Mouse (Mus musculus) stomach, postnatal 0 days (tissue): ENCODE data around the gene Spag6.

Source experiments
- CTCF ChIP-seq: IDR thresholded peaks from 2 replicates; pipeline ENCODE4 v1.5.1; 2016; ENCODE audit warnings: antibody characterized with exemption, low read depth, mild to moderate bottlenecking, moderate library complexity
- EP300 ChIP-seq: optimal IDR thresholded peaks from 2 replicates; pipeline ENCODE3; 2016; ENCODE audit warnings: antibody characterized with exemption

DNA sequence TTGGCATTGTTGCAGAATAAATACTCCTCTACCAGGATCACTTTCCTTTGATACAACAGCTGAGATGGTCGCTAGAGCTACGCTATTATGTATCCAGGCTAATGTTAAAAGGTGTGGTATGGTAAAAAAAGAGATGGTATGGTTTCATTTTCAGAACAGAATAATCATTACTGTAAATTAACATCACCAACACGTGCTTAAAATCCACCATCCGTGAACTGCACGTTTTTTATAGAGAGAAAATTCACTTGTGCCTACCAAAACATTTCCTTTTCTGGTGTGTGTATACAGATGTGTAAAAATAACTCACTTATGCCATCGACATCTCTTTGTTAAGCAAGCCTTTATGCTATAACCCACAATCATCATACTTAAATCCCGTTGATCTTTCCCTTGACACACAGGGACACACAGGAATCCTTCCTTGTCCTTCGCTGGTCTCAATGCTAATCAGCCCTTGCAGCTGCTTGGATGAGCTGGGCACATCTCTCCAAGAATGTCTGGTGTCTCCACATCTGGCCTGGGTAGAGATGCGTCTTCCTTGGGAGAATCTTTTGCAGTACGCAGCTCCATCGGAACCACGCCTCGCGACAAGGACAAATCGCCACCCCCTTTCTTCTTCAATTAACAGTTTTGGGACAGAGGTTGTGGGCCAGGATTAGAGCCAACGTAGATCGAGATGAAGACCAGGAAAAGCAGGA is 105.6 kb downstream of the Spag6 start:
- TF ChIP-seq CTCF (no peak), EP300 (no peak)
